Mouse (Mus musculus): ENCODE measurements around the gene Gart. TPM values are rescaled to one million over a fixed set of nuclear protein-coding genes. Genes with fewer than 3 reads are reported as not detected.

The Gart gene
- polyA plus RNA-seq, 1 experiment, result 48.5 TPM

DNA sequence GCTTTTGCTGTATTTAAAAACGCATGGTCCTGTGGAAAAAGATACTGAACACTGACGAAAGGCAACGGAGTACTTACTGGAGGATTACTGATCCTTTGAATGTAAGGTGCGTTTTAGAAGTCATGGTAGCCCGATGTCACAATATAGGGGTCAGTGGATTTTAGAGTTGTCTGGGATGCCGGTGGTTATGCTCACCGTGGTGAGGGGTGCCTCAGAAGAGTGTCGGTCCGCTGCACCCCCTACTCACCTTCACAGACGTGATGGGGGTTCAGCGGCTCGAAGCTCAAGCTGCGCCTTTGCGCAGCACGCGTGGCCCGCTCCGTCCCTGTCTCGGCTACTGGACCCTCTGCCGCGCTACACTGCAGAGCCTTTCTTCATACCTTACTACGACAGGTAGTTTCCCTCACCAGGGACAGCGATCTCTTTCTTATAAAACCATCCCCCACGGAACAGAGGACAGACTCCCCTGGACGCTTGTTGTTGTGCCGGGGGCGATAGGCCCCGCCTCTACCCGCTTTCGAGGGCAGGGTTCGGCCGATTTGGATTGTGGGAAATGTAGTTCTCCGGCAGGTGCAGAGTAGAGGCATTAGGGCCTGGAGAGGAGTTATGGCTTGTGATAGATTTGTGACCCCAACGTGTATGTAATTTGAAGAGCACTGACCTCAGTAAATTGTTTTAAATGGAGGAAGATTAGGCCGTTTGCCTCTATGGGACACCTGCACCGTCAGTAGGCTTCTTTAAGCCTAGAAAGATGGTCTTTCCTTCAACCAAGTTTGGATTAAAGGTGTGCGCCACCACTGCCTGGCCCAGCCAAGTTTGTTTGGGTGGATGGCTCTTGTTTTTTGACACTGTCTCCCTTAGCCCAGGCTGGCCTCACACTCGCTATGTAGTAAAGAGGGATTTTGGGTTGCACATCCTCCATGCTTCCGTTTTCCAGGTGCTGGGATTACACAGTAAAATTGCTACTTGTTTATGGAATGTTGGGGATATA is 27.9 kb downstream of the Gart start, which contains the start of gene Dnajc28:
Gene Dnajc28 (minus strand): TSS at position 516 of the 991 bp plus-strand sequence.
- no peaks in the 10 kb centered on the region for H3K27me3 ChIP-seq (ENCODE audit: control insufficient read depth, insufficient read depth, low read length)
- WGBS, result 11% methylated on average over 39 of the region's 39 CpGs
- peak within 1 kb of the TSS; percentile 72 for H3K27ac ChIP-seq (ENCODE audit: insufficient read depth, low read length)
- TF ChIP-seq CTCF (IDR thresholded peaks at IDR 0.05; ENCODE audit: borderline replicate concordance, insufficient read depth, low read depth, low read length) (no peak), POLR2A (IDR thresholded peaks at IDR 0.05; ENCODE audit: borderline replicate concordance, insufficient read depth, low read length) (peak; percentile 97; the same call in 1 of the 2 replicates)
- DNase-seq, result peak; percentile 88 to 89
- H3K4me3 ChIP-seq (replicated peaks; ENCODE audit: insufficient read depth, low read depth, low read length), result peak within 1 kb of the TSS; percentile 93
- H3K4me1 ChIP-seq (ENCODE audit: control insufficient read depth, insufficient read depth, low read length), result no peaks in the 10 kb centered on the region

GRCm38 (mm10) chr16:91614552-91614951 is 32.2 kb downstream of the Gart start:
- Histone ChIP-seq H3K4me1 (ENCODE audit: control insufficient read depth, insufficient read depth, low read length) (no peaks in the 10 kb centered on the region), H3K4me3 (replicated peaks; ENCODE audit: insufficient read depth, low read depth, low read length) (no peak overlapping the region), H3K27me3 (ENCODE audit: control insufficient read depth, insufficient read depth, low read length) (no peaks in the 10 kb centered on the region), H3K27ac (ENCODE audit: insufficient read depth, low read length) (no peak overlapping the region)
- TF ChIP-seq POLR2A (IDR thresholded peaks at IDR 0.05; ENCODE audit: borderline replicate concordance, insufficient read depth, low read length) (no peak), CTCF (IDR thresholded peaks at IDR 0.05; ENCODE audit: borderline replicate concordance, insufficient read depth, low read depth, low read length) (no peak)
- DNase-seq, result no peak
- WGBS, result 26% methylated on average over 6 of the region's 6 CpGs

- TF ChIP-seq POLR2A (IDR thresholded peaks at IDR 0.05; ENCODE audit: borderline replicate concordance, insufficient read depth, low read length) (no peak), CTCF (IDR thresholded peaks at IDR 0.05; ENCODE audit: borderline replicate concordance, insufficient read depth, low read depth, low read length) (no peak)
- Histone ChIP-seq H3K27me3 (ENCODE audit: control insufficient read depth, insufficient read depth, low read length) (no peaks in the 10 kb centered on the region), H3K4me3 (replicated peaks; ENCODE audit: insufficient read depth, low read depth, low read length) (no peak overlapping the region), H3K27ac (ENCODE audit: insufficient read depth, low read length) (no peak overlapping the region), H3K4me1 (ENCODE audit: control insufficient read depth, insufficient read depth, low read length) (no peaks in the 10 kb centered on the region)
- 82% methylated on average over 5 of the region's 5 CpGs for WGBS
- no peak for DNase-seq
Measured at GRCm38 (mm10) chr16:91612525-91612924, 34.2 kb downstream of the Gart start.

DNA sequence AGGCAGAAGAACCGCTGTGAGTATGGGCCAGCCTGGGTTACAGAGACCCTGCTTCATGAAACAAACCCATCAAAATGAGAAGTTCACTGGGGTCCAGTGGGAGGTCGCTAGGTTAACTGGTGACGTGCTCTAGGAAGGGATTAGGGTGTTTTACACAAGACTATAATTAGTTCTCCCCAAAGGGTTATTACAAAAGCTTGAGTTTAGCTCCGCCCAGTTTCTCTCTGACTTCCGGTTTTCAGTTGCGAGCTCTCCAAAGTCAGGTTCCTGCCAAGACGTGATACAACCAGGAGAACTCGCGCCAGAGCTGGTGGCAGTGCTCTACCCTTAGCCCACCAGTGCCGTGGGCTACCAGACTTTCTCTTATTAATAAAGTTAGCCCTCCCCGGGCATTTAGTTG is 35.5 kb downstream of the Gart start:
- WGBS, result 58% methylated on average over 11 of the region's 11 CpGs
- H3K27me3 ChIP-seq (ENCODE audit: control insufficient read depth, insufficient read depth, low read length), result no peaks in the 10 kb centered on the region
- H3K4me1 ChIP-seq (ENCODE audit: control insufficient read depth, insufficient read depth, low read length), result no peaks in the 10 kb centered on the region
- no peak overlapping the region for H3K4me3 ChIP-seq (replicated peaks; ENCODE audit: insufficient read depth, low read depth, low read length)
- DNase-seq, result no peak
- no peak overlapping the region for H3K27ac ChIP-seq (ENCODE audit: insufficient read depth, low read length)
- TF ChIP-seq POLR2A (IDR thresholded peaks at IDR 0.05; ENCODE audit: borderline replicate concordance, insufficient read depth, low read length) (no peak), CTCF (IDR thresholded peaks at IDR 0.05; ENCODE audit: borderline replicate concordance, insufficient read depth, low read depth, low read length) (no peak)

GRCm38 (mm10) chr16:91609501-91610245 is 37.1 kb downstream of the Gart start:
- Histone ChIP-seq H3K27me3 (ENCODE audit: control insufficient read depth, insufficient read depth, low read length) (no peaks in the 10 kb centered on the region), H3K4me1 (ENCODE audit: control insufficient read depth, insufficient read depth, low read length) (no peaks in the 10 kb centered on the region)
- WGBS, result 41% methylated on average over 9 of the region's 9 CpGs

DNA sequence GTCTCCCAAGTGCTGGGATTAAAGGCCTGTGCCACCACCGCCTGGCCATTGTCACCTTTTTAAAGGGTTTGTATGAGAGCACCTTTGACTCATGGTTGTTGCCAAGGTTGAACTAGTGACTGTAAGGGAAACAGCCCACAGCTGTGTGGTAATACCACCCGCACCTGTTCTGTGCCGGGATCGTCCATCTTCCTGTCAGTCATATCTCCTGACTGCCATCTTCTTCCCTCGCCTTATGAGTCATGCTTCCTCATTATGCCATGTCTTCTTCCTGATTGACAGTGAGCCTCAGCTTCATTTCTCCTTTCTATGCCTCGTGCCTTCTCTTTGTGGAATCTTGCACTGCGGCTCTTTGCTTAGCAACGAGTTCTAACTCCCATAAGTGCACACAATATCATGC is 39.8 kb downstream of the Gart start:
- no peaks in the 10 kb centered on the region for H3K4me1 ChIP-seq (ENCODE audit: control insufficient read depth, insufficient read depth, low read length)

More at GRCm38 (mm10) chr16:91609501-91610245, 37.1 kb downstream of the Gart start:
- DNase-seq, result no peak
- Histone ChIP-seq H3K27ac (ENCODE audit: insufficient read depth, low read length) (no peak overlapping the region), H3K4me3 (replicated peaks; ENCODE audit: insufficient read depth, low read depth, low read length) (no peak overlapping the region)
- no peak for TF ChIP-seq POLR2A (IDR thresholded peaks at IDR 0.05; ENCODE audit: borderline replicate concordance, insufficient read depth, low read length)
- TF ChIP-seq CTCF (IDR thresholded peaks at IDR 0.05; ENCODE audit: borderline replicate concordance, insufficient read depth, low read depth, low read length), result no peak

GRCm38 (mm10) chr16:91605156-91605555 is 41.6 kb downstream of the Gart start:
- no peak for TF ChIP-seq POLR2A (IDR thresholded peaks at IDR 0.05; ENCODE audit: borderline replicate concordance, insufficient read depth, low read length)
- no peak for TF ChIP-seq CTCF (IDR thresholded peaks at IDR 0.05; ENCODE audit: borderline replicate concordance, insufficient read depth, low read depth, low read length)
- DNase-seq, result no peak
- Histone ChIP-seq H3K4me1 (ENCODE audit: control insufficient read depth, insufficient read depth, low read length) (no peaks in the 10 kb centered on the region), H3K27me3 (ENCODE audit: control insufficient read depth, insufficient read depth, low read length) (no peaks in the 10 kb centered on the region), H3K4me3 (replicated peaks; ENCODE audit: insufficient read depth, low read depth, low read length) (no peak overlapping the region), H3K27ac (ENCODE audit: insufficient read depth, low read length) (no peak overlapping the region)
- WGBS, result 79% methylated on average over 6 of the region's 6 CpGs

More for the DNA sequence above, 39.8 kb downstream of the Gart start:
- Histone ChIP-seq H3K27me3 (ENCODE audit: control insufficient read depth, insufficient read depth, low read length) (no peaks in the 10 kb centered on the region), H3K4me3 (replicated peaks; ENCODE audit: insufficient read depth, low read depth, low read length) (no peak overlapping the region), H3K27ac (ENCODE audit: insufficient read depth, low read length) (no peak overlapping the region)
- 91% methylated on average over 8 of the region's 8 CpGs for WGBS
- no peak for DNase-seq
- no peak for TF ChIP-seq CTCF (IDR thresholded peaks at IDR 0.05; ENCODE audit: borderline replicate concordance, insufficient read depth, low read depth, low read length)
- no peak for TF ChIP-seq POLR2A (IDR thresholded peaks at IDR 0.05; ENCODE audit: borderline replicate concordance, insufficient read depth, low read length)
